Mouse (Mus musculus) limb, embryonic 14.5 days (tissue): ENCODE results near the gene Ulk4. TPM values are rescaled to one million over a fixed set of nuclear protein-coding genes. Genes with fewer than 3 reads are reported as not detected.

Source experiments
- ATAC-seq: fragments of 200-750 bp; cut with Nextera tagmentation; 2 replicates; pipeline ENCODE4 v1.8.0; 2017; ENCODE audit warnings: low read depth, moderate number of reproducible peaks, moderate TSS enrichment; ENCODE audit not compliant: low FRiP score
- DNase-seq: peaks from one replicate; pipeline ENCODE4 v3.0.0-alpha.2; 2015; ENCODE audit warnings: low spot score
- H3K27ac ChIP-seq: fragments of 300-500 bp; sonication (generic); replicated peaks from 2 replicates; pipeline ENCODE4 v1.5.1; 2014; ENCODE audit warnings: low read depth, mild to moderate bottlenecking, low read length, moderate library complexity, mixed read lengths
- H3K27me3 ChIP-seq: fragments of 300-500 bp; sonication (generic); 2 replicates; pipeline ENCODE4 v1.6.1; 2014; ENCODE audit warnings: low read length, mixed read lengths; ENCODE audit not compliant: control insufficient read depth, insufficient read depth
- H3K36me3 ChIP-seq: fragments of 300-500 bp; sonication (generic); 2 replicates; pipeline ENCODE4 v1.6.1; 2014; ENCODE audit warnings: mild to moderate bottlenecking, low read length, moderate library complexity, mixed read lengths; ENCODE audit not compliant: control insufficient read depth, insufficient read depth
- H3K4me1 ChIP-seq: fragments of 300-500 bp; sonication (generic); 2 replicates; pipeline ENCODE4 v1.6.1; 2014; ENCODE audit warnings: antibody characterized with exemption, low read length, mixed read lengths; ENCODE audit not compliant: control insufficient read depth, insufficient read depth
- H3K4me2 ChIP-seq: fragments of 300-500 bp; sonication (generic); replicated peaks from 2 replicates; pipeline ENCODE4 v1.6.1; 2014; ENCODE audit warnings: low read depth, mild to moderate bottlenecking, low read length, moderate library complexity; ENCODE audit not compliant: severe bottlenecking
- H3K4me3 ChIP-seq: fragments of 300-500 bp; sonication (generic); replicated peaks from 2 replicates; pipeline ENCODE4 v1.5.1; 2014; ENCODE audit warnings: low read length
- H3K9ac ChIP-seq: fragments of 300-500 bp; sonication (generic); 2 replicates; pipeline ENCODE4 v1.6.1; 2014; ENCODE audit warnings: mild to moderate bottlenecking, low read depth, low read length, moderate library complexity; ENCODE audit not compliant: severe bottlenecking
- H3K9me3 ChIP-seq: fragments of 300-500 bp; sonication (generic); 2 replicates; pipeline ENCODE4 v1.6.1; 2016; ENCODE audit warnings: low read length; ENCODE audit not compliant: control insufficient read depth
- POLR2A ChIP-seq: fragments of 200-500 bp; IDR thresholded peaks from 2 replicates; pipeline ENCODE4 v1.8.0; 2012; ENCODE audit warnings: inconsistent platforms, mild to moderate bottlenecking, moderate library complexity, borderline replicate concordance; ENCODE audit not compliant: insufficient read depth, insufficient read length; ENCODE audit errors: extremely low read depth
- WGBS: fragments of 180-500 bp; shearing (Covaris S2); extraction: QIAGEN DNeasy Blood & Tissue Kit; methylation state at CpG from one replicate; pipeline ENCODE4 v1.1.7; 2014; 5-methylcytosine and 5-hydroxymethylcytosine counted together
- polyA plus RNA-seq, 2 experiments: library from polyadenylated mRNA; depleted of rRNA in 1 of 2; stranded (reverse) in 1 of 2; unstranded in 1 of 2; fragments of >200 nt; fragmentation: Nextera tagmentation in 1 of 2; extraction: Ambion mirVana in 1 of 2; gene quantifications; 2 replicates each; pipeline versions ENCODE4 v1.2.1 to v1.2.3; 2012 to 2014

Gene Ulk4
- polyA plus RNA-seq, 2 experiments = 6.4 to 123 TPM

GRCm38 (mm10) chr9:121249805-121250204 lies 27.2 kb downstream of the Ulk4 start:
- H3K9ac ChIP-seq = no peak overlapping the region
- H3K27me3 ChIP-seq = no peaks in the 10 kb centered on the region
- no peaks in the 10 kb centered on the region for H3K9me3 ChIP-seq
- no peak for TF ChIP-seq POLR2A
- 0 out of 2 replicates have a peak, but pooled peaks cover 2% of the 10 kb centered on the region for H3K36me3 ChIP-seq
- DNase-seq (no peak), ATAC-seq (no peak)
- 47% methylated on average over 14 of the region's 14 CpGs for WGBS
- no peaks in the 10 kb centered on the region for H3K4me1 ChIP-seq
- no peak overlapping the region for H3K4me3 ChIP-seq
- H3K4me2 ChIP-seq = no peak overlapping the region
- no peak overlapping the region for H3K27ac ChIP-seq

DNA sequence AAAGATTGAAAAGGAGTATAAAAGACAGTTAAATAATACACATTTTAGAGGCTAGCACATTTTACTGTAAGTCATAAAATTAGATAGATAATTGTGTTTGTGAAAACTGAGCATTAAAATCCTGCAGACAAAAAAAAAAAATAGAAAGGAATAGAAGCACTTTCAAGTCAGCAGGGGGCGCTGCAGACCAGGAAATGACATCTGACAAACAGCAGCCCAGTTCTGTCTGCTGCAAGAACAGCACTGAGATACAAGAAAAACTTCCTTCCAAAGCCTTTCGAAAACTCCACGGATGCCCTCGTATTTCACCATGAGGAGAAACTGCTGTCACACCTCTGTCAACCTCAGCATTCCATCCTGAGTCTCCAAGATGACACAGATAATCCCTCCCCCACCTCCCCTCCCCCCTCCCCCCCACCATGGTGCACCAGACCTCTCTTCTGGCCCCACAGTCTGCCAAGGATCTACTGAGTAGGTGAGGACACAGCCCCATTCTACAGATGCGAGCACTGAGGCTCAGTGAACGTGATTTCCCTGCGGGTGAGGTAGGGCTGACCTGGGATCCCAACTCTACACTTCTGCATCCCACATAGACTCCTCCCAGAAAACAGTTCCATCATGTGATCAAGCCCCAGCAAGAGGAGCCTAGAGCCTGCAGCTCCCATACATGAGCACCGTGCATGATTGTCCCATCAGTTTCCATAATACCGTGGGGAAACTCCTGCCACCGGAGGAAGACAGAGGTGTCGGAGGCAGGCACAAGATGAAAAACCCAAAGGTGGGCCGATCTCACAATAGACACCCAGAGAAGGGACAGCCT lies 28.8 kb downstream of the Ulk4 start:
- WGBS = 64% methylated on average over 12 of the region's 12 CpGs
- TF ChIP-seq POLR2A = no peak
- Histone ChIP-seq H3K4me1 (no peaks in the 10 kb centered on the region), H3K27me3 (no peaks in the 10 kb centered on the region), H3K9ac (no peak overlapping the region), H3K27ac (no peak overlapping the region), H3K9me3 (no peaks in the 10 kb centered on the region), H3K4me3 (no peak overlapping the region), H3K36me3 (0 out of 2 replicates have a peak, but pooled peaks cover 2% of the 10 kb centered on the region), H3K4me2 (no peak overlapping the region)
- ATAC-seq = peak; percentile 42; the same call in 1 of the 2 replicates
- peak; percentile 77 for DNase-seq

DNA sequence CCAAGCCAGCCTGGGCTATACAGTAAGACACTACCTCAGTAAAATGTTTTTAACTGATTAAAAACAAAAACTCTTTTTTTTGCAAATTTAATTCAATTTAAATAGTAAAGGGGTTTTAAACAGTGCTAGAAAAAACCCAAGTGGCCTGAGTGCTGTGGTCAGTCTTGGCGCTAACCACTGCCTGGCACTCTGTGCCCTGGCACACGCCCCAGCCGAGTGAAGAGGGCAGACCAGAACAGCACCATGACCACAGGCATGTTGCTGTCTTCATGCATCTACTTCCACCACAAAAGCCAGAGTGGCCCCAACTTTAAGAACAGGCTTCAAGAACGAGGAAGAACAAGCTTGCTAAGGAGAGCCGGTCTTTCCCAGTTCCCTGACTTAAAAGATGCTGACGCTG lies 29.9 kb downstream of the Ulk4 start:
- 83% methylated on average over 6 of the region's 6 CpGs for WGBS
- Histone ChIP-seq H3K36me3 (no peaks in the 10 kb centered on the region), H3K9me3 (no peaks in the 10 kb centered on the region), H3K4me3 (no peak overlapping the region), H3K4me2 (no peak overlapping the region), H3K27ac (no peak overlapping the region), H3K9ac (no peak overlapping the region), H3K27me3 (no peaks in the 10 kb centered on the region), H3K4me1 (no peaks in the 10 kb centered on the region)
- no peak for ATAC-seq
- no peak for DNase-seq
- no peak for TF ChIP-seq POLR2A

DNA sequence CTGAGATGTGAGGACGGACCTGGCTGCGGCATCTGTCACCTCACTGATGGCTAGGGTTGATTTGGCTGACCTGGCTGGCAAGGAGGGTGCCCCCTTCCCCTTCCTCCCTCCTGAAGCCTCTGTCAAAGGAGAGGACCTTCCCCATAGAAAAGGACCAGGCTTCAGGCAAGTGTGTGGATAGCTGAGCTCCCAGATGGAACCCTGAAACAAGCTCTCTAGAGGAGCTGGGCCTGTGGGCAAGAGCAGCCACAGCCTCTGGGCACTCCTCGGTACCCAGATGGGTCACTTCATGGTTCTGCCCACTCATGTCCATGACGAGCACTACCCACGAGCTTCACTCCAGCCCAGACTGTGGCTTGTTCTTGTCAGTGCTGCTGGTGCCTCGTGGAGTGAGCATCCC lies 34.7 kb downstream of the Ulk4 start:
- no peak for DNase-seq
- no peaks in the 10 kb centered on the region for H3K9me3 ChIP-seq
- no peak overlapping the region for H3K4me2 ChIP-seq
- H3K9ac ChIP-seq = no peak overlapping the region
- no peaks in the 10 kb centered on the region for H3K4me1 ChIP-seq
- WGBS = 87% methylated on average over 6 of the region's 6 CpGs
- H3K27ac ChIP-seq = no peak overlapping the region
- no peak for TF ChIP-seq POLR2A
- no peaks in the 10 kb centered on the region for H3K36me3 ChIP-seq
- no peak overlapping the region for H3K4me3 ChIP-seq
- no peaks in the 10 kb centered on the region for H3K27me3 ChIP-seq
- no peak for ATAC-seq

DNA sequence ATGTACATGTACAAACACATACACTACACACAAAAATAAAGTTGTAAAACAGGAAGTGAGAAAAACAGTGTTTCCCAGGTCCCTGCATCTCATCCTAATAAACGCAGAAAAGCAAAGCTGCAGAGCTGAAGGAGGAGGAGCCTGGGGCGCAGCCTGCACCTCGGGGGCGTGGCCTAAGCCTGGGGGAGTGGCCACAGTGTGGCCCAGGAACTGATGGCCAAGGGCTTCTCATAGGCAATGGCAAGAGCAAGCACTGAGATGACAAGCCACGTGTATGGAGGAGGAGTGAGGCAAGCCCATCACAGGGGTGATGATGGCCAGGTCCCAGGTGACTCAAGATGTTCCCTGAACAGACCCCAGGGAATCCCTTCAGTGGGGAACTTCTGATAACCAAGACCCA lies 35.2 kb downstream of the Ulk4 start:
- no peaks in the 10 kb centered on the region for H3K4me1 ChIP-seq
- DNase-seq (no peak), ATAC-seq (no peak)
- H3K9ac ChIP-seq = no peak overlapping the region
- H3K27me3 ChIP-seq = no peaks in the 10 kb centered on the region
- no peak for TF ChIP-seq POLR2A
- H3K4me2 ChIP-seq = no peak overlapping the region
- H3K9me3 ChIP-seq = no peaks in the 10 kb centered on the region
- H3K4me3 ChIP-seq = no peak overlapping the region
- no peaks in the 10 kb centered on the region for H3K36me3 ChIP-seq
- 20% methylated on average over 5 of the region's 5 CpGs for WGBS
- H3K27ac ChIP-seq = no peak overlapping the region
